ENCODE assay signal across 8 mouse cellular contexts in genomic region chr4:45407001-45407702, GRCm38 (mm10). TPM values are rescaled to one million over a fixed set of nuclear protein-coding genes. Genes with fewer than 3 reads are reported as not detected.
DNase-seq lines count a peak whose midpoint lies in the region; ATAC-seq and TF ChIP-seq lines count a peak whose summit lies in the region.

No protein-coding gene starts in this region.

- ATAC-seq in forebrain, embryonic 16.5 days = no peak
- ATAC-seq in liver, postnatal 0 days = peak; percentile 3

- WGBS in heart, adult 2 months = 26% methylated on average over 5 of the region's 5 CpGs
- 61% methylated on average over 5 of the region's 5 CpGs for WGBS in forebrain, embryonic 16.5 days
- 30% methylated on average over 5 of the region's 5 CpGs for WGBS in liver, postnatal 0 days (ENCODE audit: insufficient replicate concordance)

- H3K79me2 ChIP-seq in heart, adult 2 months (replicated peaks; ENCODE audit: control insufficient read depth, insufficient read depth, low read length) = no peaks in the 10 kb centered on the region; the same call in 1 of the 2 replicates

- peak overlapping the region; percentile 93; the same call in 1 of the 2 replicates for H3K27ac ChIP-seq in heart, adult 2 months
- no peak overlapping the region for H3K27ac ChIP-seq in forebrain, embryonic 16.5 days (ENCODE audit: low read length)
- peak overlapping the region; percentile 95 for H3K27ac ChIP-seq in liver, postnatal 0 days (ENCODE audit: low read depth)

- no peak for DNase-seq in heart, adult 2 months
- DNase-seq in heart, postnatal 25 days (ENCODE audit: low spot score) = no peak
- no peak for DNase-seq in liver, postnatal 0 days
- DNase-seq in left cerebral cortex, postnatal 14 days (ENCODE audit: low spot score in 2 of 2) = no peak
- no peak for DNase-seq in kidney, postnatal 10 days
- DNase-seq in layer of hippocampus, adult 9-10 months (ENCODE audit: low spot score) = no peak

- TF ChIP-seq POLR2A in heart, adult 2 months (IDR thresholded peaks at IDR 0.05; ENCODE audit: insufficient read depth, low read depth, low read length) = no peak

- H3K36me3 ChIP-seq in heart, adult 2 months (ENCODE audit: control insufficient read depth, insufficient read depth, low read length) = peaks cover 3% of the 10 kb centered on the region; the same call in 1 of the 2 replicates
- H3K36me3 ChIP-seq in E14TG2a.4 (ENCODE audit: insufficient read depth, low read length) = peaks cover 30% of the 10 kb centered on the region
- H3K36me3 ChIP-seq in forebrain, embryonic 16.5 days (ENCODE audit: control insufficient read depth, insufficient read depth) = peaks cover 10% of the 10 kb centered on the region
- H3K36me3 ChIP-seq in liver, postnatal 0 days (replicated peaks; ENCODE audit: insufficient read depth, low read length) = peaks cover 22% of the 10 kb centered on the region

- H3K27me3 ChIP-seq in heart, adult 2 months (ENCODE audit: control insufficient read depth, insufficient read depth, low read length) = no peaks in the 10 kb centered on the region
- H3K27me3 ChIP-seq in E14TG2a.4 (ENCODE audit: insufficient read depth, low read length) = 0 out of 2 replicates have a peak, but pooled peaks cover 8% of the 10 kb centered on the region
- H3K27me3 ChIP-seq in forebrain, embryonic 16.5 days (replicated peaks; ENCODE audit: control insufficient read depth, insufficient read depth, low read length) = no peaks in the 10 kb centered on the region
- H3K27me3 ChIP-seq in liver, postnatal 0 days (ENCODE audit: insufficient read depth, low read length) = no peaks in the 10 kb centered on the region

- intact Hi-C loops in heart, adult 2 months (cut with DNase I) = no loop called here
- intact Hi-C loops in heart, postnatal 25 days (cut with DNase I) = loop anchor here (5.0 to 10.0 kb wide), 3 partner anchors 65 to 395 kb away; partner anchors contain the start of genes Dcaf10, Exosc3, Fbxo10 and Zbtb5
- intact Hi-C loops in left cerebral cortex, postnatal 14 days (cut with DNase I) = loop anchor here (5.0 kb wide), 1 partner anchor 390 kb away; the partner anchor contains the start of gene Polr1e

- peak overlapping the region; percentile 98 for H3K4me3 ChIP-seq in heart, adult 2 months
- H3K4me3 ChIP-seq in E14TG2a.4 (replicated peaks; ENCODE audit: low read length) = peak overlapping the region; percentile 97
- H3K4me3 ChIP-seq in forebrain, embryonic 16.5 days (replicated peaks; ENCODE audit: low read length) = peak overlapping the region; percentile 93
- peak overlapping the region; percentile 95 for H3K4me3 ChIP-seq in liver, postnatal 0 days (ENCODE audit: low read depth, low read length)

- no peaks in the 10 kb centered on the region for H3K9me3 ChIP-seq in E14TG2a.4 (ENCODE audit: low read length)
- H3K9me3 ChIP-seq in forebrain, embryonic 16.5 days (ENCODE audit: control insufficient read depth, low read length) = no peaks in the 10 kb centered on the region
- no peaks in the 10 kb centered on the region for H3K9me3 ChIP-seq in liver, postnatal 0 days (ENCODE audit: low read length)

- H3K9ac ChIP-seq in heart, adult 2 months (ENCODE audit: low read depth, low read length) = no peak overlapping the region; the same call in 1 of the 2 replicates
- H3K9ac ChIP-seq in forebrain, embryonic 16.5 days (replicated peaks; ENCODE audit: low read depth, low read length) = peak overlapping the region; percentile 97
- H3K9ac ChIP-seq in liver, postnatal 0 days (replicated peaks) = peak overlapping the region; percentile 99

- TF ChIP-seq CTCF in heart, adult 2 months (IDR thresholded peaks at IDR 0.05) = no peak
- no peak for TF ChIP-seq CTCF in E14TG2a.4 (conservative IDR thresholded peaks at IDR 0.05; ENCODE audit: low read length)
- no peak for TF ChIP-seq CTCF in liver, postnatal 0 days (IDR thresholded peaks at IDR 0.05; ENCODE audit: low read depth)

- H3K4me2 ChIP-seq in forebrain, embryonic 16.5 days (ENCODE audit: low read length) = peak overlapping the region; percentile 88
- peak overlapping the region; percentile 79 for H3K4me2 ChIP-seq in liver, postnatal 0 days (ENCODE audit: low read depth, low read length)

- H3K4me1 ChIP-seq in heart, adult 2 months (ENCODE audit: control insufficient read depth, insufficient read depth, low read length) = peaks cover 8% of the 10 kb centered on the region
- H3K4me1 ChIP-seq in E14TG2a.4 (replicated peaks; ENCODE audit: low read depth, low read length) = peaks cover 45% of the 10 kb centered on the region
- peaks cover 28% of the 10 kb centered on the region for H3K4me1 ChIP-seq in forebrain, embryonic 16.5 days (replicated peaks; ENCODE audit: control insufficient read depth, insufficient read depth, low read length)
- peaks cover 23% of the 10 kb centered on the region for H3K4me1 ChIP-seq in liver, postnatal 0 days (ENCODE audit: insufficient read depth)

- TF ChIP-seq EP300 in heart, adult 2 months (IDR thresholded peaks at IDR 0.05; ENCODE audit: insufficient read depth, low read depth, low read length) = no peak
- TF ChIP-seq EP300 in liver, postnatal 0 days (IDR thresholded peaks at IDR 0.05; ENCODE audit: low read depth) = peak; percentile 90

RNA-seq across cellular contexts. Expression of gene Slc25a51, which starts 1.4 kb away (rescaled TPM):
- total RNA-seq in heart, adult 2 months (2021) = 100 to 1,000 TPM; 103 to 123 TPM
- 68.9 and 81.6 TPM in 2 replicates for polyA plus RNA-seq in heart, adult 2 months (2012; rRNA removed)
- total RNA-seq in heart, postnatal 25 days (2021) = 100 to 1,000 TPM; 105 to 128 TPM
- 84.5 and 84.7 TPM in 2 replicates for polyA plus RNA-seq in forebrain, embryonic 16.5 days (2015; fragmentation: Nextera tagmentation; extraction: Ambion mirVana)
- polyA plus RNA-seq in liver, postnatal 0 days (2015; fragmentation: Nextera tagmentation; extraction: Ambion mirVana) = 40.0 and 41.0 TPM in 2 replicates
- total RNA-seq in left cerebral cortex, postnatal 14 days (2021) = 100 to 1,000 TPM; 110 to 111 TPM
